Mouse (Mus musculus) gastrocnemius, adult 2 months (tissue): ENCODE measurements at regions not wholly inside any gene's neighbourhood (a gene's known extent, or its start where the extent isn't known, plus 50 kb on each side); places are given as distances from the start of the nearest gene placed in this dataset.

ENCODE experiments used
- DNase-seq: peaks from one replicate; pipeline ENCODE4 v3.0.0; 2022
- H3K27ac ChIP-seq: fragments of 200-600 bp; 2 replicates; pipeline ENCODE4 v1.8.1; 2022; ENCODE audit warnings: mild to moderate bottlenecking
- H3K4me3 ChIP-seq: fragments of 200-600 bp; 2 replicates; pipeline ENCODE4 v1.8.1; 2022; ENCODE audit warnings: mild to moderate bottlenecking, moderate library complexity
- CTCF ChIP-seq: fragments of 200-600 bp; IDR thresholded peaks from 2 replicates; pipeline ENCODE4 v1.8.1; 2022; ENCODE audit warnings: antibody characterized with exemption, mild to moderate bottlenecking, moderate library complexity
- intact Hi-C: fragments of 180-260 bp; cut with DNase I; formaldehyde crosslinking; loops from one replicate; pipeline ENCODE4 v1.15.1; 2025

- DNase-seq = no peak
- Histone ChIP-seq H3K27ac (no peak overlapping the region), H3K4me3 (no peak overlapping the region)
- intact Hi-C loops = no loop called here
- TF ChIP-seq CTCF = no peak
These were observed 72.0 kb upstream of the Col5a2 start for GRCm38 (mm10) chr1:45575131-45575530.

DNA sequence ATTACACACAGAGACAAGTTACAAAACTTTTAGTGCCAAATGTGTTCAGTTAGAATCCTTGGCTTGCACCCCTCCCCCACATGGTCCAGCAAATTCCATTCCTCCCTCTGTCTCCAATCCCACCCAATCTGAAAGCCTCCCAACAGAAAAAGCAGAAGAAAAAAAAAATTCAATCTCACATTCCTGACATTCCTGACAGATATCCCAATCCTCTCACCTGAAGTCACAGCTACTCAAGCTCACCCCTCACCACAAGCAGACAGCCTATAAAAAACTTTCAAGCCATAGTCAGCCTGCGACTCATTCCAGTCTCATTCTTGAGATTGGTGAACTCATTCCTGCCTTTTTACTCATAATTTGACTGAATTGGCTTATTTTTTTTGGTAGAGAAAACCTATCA is 77.4 kb upstream of the Col5a2 start:
- no peak for TF ChIP-seq CTCF
- H3K27ac ChIP-seq = no peak overlapping the region
- H3K4me3 ChIP-seq = no peak overlapping the region
- no peak for DNase-seq
- intact Hi-C loops = no loop called here

DNA sequence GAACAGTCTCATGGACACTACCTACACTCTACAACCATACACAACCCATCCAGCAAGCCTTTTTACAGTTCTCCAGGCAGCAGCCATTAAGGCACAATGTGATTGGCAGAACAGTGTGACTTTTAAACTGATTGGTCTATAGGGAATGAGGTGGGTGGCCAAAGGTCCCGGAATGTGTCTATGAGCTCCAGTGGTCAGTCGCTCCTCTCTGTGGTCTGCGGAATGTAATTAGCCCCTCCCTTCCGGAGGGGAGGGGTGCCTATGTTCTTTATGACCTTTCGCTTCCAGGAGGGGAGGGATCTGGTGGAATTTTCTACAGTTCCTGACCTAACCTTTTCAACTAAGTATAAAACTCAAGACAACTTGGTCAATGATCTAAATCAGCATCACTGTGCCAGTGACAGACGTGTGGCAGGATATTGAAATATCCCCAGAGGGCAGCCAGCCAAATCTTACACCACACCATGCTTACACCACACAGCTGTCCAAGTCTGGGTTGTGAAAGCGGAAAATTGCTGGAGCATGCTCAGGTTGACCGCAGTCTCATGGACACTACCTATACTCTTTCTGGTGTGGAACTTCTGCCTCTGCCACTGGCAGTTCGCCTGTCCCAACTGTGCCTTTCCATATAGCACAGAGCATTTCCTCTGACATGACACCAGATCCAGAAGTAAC is 84.4 kb upstream of the Col5a2 start:
- H3K4me3 ChIP-seq = no peak overlapping the region
- 0 out of 2 replicates have a peak overlapping the region, but pooled peaks have one; percentile 28 for H3K27ac ChIP-seq
- DNase-seq = peak; percentile 59
- no peak for TF ChIP-seq CTCF
- intact Hi-C loops = no loop called here

DNA sequence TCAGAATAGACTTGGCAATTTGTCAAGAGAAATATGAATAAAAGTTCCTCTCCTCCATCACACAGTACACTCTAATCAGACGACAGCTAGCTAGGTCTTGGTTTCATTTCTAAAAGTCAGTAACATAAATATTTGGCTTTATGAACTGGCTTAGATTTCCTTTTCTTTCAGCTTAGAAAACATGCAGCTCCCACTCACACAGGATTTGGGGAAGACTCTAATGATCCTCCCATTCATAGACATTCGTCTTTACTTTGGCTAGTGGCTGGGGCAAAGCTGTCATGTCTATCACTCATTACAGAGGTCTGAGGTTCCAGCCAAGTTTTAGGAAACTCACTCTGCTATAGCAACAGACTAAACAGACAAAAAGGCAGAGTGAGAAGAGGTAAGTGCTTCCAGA is 94.2 kb upstream of the Col5a2 start:
- intact Hi-C loops = no loop called here
- peak overlapping the region; percentile 38; the same call in 1 of the 2 replicates for H3K27ac ChIP-seq

GRCm38 (mm10) chr1:45599421-45599820 is 96.3 kb upstream of the Col5a2 start:
- intact Hi-C loops = no loop called here
- DNase-seq = no peak
- H3K27ac ChIP-seq = peak overlapping the region; percentile 77
- no peak overlapping the region for H3K4me3 ChIP-seq
- TF ChIP-seq CTCF = no peak

More for the DNA sequence above, 94.2 kb upstream of the Col5a2 start:
- DNase-seq = no peak
- H3K4me3 ChIP-seq = peak overlapping the region; percentile 44
- no peak for TF ChIP-seq CTCF

- Histone ChIP-seq H3K27ac (peak overlapping the region; percentile 77), H3K4me3 (no peak overlapping the region)
- no peak for TF ChIP-seq CTCF
- no peak for DNase-seq
- intact Hi-C loops = no loop called here
These were observed 96.9 kb upstream of the Col5a2 start for GRCm38 (mm10) chr1:45600011-45600410.

GRCm38 (mm10) chr1:45605571-45605970 is 102.5 kb upstream of the Col5a2 start:
- no peak for DNase-seq
- TF ChIP-seq CTCF = no peak
- intact Hi-C loops = no loop called here
- H3K4me3 ChIP-seq = no peak overlapping the region
- no peak overlapping the region for H3K27ac ChIP-seq

- no peak for TF ChIP-seq CTCF
- DNase-seq = no peak
- H3K4me3 ChIP-seq = no peak overlapping the region
- no peak overlapping the region for H3K27ac ChIP-seq
- intact Hi-C loops = no loop called here
These were observed 105.2 kb upstream of the Col5a2 start for GRCm38 (mm10) chr1:45608316-45608715.

DNA sequence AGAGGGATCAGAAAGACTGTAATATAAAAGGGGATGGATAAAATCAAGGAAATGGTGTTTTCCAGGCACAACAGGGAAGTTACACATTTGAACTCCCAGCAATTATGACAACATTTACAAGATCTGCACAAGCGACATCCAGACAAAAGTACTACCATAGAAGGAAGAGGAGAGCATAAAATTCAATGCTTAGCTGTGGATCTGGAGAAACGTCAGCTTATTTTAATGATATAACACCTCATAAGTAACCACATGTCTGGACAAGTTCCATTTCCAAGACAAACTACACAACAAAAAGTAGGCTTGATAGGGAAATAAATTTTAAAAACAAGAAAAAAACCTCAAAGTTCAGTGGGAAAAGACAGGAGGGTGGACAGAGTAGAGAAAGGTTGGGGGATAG is 115.9 kb upstream of the Col5a2 start:
- DNase-seq = no peak
- Histone ChIP-seq H3K4me3 (no peak overlapping the region), H3K27ac (no peak overlapping the region)
- no peak for TF ChIP-seq CTCF
- intact Hi-C loops = no loop called here

- intact Hi-C loops = loop anchor here (5.0 kb wide), 3 partner anchors 124 to 879 kb away; partner anchors contain the start of gene Col5a2
- no peak for TF ChIP-seq CTCF
- peak; percentile 39 for DNase-seq
- peak overlapping the region; percentile 83 for H3K27ac ChIP-seq
- no peak overlapping the region for H3K4me3 ChIP-seq
These were observed 122.8 kb upstream of the Col5a2 start for GRCm38 (mm10) chr1:45625921-45626320.

GRCm38 (mm10) chr1:45626733-45627132 is 123.7 kb upstream of the Col5a2 start:
- TF ChIP-seq CTCF = no peak
- no peak for DNase-seq
- intact Hi-C loops = loop anchor here (1.0 to 5.0 kb wide), 4 partner anchors 124 to 879 kb away; partner anchors contain the start of gene Col5a2
- Histone ChIP-seq H3K4me3 (no peak overlapping the region), H3K27ac (peak overlapping the region; percentile 83)

DNA sequence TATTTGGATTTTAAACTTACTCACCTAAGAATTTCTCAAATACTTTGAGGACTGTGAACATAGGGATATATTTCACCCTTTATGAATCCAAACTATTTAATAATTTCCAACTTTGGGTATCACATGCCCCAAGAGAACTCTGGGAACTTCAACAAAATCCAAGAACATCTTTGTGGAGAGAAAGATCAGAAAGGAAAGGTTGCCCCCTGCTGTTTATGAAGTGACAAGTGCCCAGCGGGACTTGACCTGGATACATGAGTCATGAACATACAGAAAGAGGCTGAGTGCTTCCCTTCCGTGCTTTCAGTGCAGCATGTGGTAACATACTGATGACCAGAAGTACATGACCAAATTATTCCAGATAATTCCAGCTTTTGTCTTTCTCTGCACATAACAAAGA is 124.8 kb upstream of the Col5a2 start:
- intact Hi-C loops = loop anchor here (1.0 to 5.0 kb wide), 4 partner anchors 126 to 881 kb away; partner anchors contain the start of gene Col5a2
- DNase-seq = peak; percentile 43
- H3K4me3 ChIP-seq = no peak overlapping the region
- TF ChIP-seq CTCF = peak; percentile 79
- H3K27ac ChIP-seq = peak overlapping the region; percentile 67

DNA sequence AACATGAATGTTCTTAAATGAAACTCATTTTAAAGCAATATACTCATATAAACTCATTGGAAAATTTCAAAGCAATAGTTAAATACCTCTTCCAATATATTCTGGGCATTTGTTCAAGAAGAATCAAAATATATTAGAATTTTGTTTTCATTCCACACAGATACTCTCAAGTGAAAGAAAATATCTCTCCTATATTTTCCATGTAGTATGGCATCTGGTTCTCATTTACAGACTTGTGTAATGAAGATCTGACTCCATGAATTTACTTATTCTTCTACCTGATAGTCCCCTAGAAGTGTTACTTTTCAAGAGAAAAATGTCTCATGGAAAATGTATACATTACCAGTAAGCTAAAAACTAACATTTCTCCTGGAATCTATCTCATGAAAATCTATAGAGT is 144.2 kb upstream of the Col5a2 start:
- no peak for DNase-seq
- TF ChIP-seq CTCF = no peak
- Histone ChIP-seq H3K4me3 (no peak overlapping the region), H3K27ac (no peak overlapping the region)
- intact Hi-C loops = no loop called here

- DNase-seq = no peak
- Histone ChIP-seq H3K4me3 (no peak overlapping the region), H3K27ac (no peak overlapping the region)
- intact Hi-C loops = no loop called here
- TF ChIP-seq CTCF = no peak
These were observed 141.7 kb upstream of the Wdr75 start for GRCm38 (mm10) chr1:45653248-45653647.
